Mouse (Mus musculus): ENCODE measurements around the gene Slc5a5.

DNA sequence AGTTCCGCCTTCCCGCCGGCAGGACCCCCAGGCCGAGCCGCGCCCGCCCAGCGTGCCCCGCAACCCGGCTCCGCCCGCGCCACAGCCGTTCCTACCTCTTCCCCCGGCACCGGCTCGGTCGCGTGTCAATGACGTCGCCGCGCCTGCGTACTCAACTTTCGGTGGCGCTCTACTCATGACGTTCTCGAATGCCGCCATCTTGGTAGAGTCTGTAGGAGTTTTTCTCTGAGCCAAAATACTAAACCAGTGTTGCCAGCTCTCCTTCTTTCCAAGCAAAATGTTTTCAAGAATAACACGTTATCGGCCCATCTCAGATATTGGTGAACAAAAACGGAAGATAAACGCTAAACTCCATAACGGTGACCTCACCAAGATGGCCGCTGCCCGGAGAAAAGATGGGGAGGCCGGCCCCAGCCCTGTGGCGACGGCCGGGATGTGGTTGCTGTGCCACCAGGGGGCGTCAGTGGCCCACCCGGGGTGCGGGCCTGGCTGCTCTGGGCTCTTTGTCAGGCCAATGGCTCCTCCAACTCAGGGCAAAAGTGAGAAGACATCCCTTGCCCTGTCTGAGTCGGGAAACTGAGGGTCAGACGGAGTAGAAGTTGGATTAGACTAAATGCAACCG lies 19.1 kb downstream of the Slc5a5 start, which contains the start of gene Ccdc124:
- TF ChIP-seq CTCF (IDR thresholded peaks at IDR 0.05; ENCODE audit: borderline replicate concordance, control insufficient read depth, extremely low read depth, insufficient read depth, low read length, poor library complexity) (peak; percentile 95), POLR2A (IDR thresholded peaks at IDR 0.05; ENCODE audit: control insufficient read depth, extremely low read depth, insufficient read depth, low read length, poor library complexity) (no peak)

Measured in thymus, adult 2 months (tissue).